Mouse (Mus musculus) liver, embryonic 11.5 days (tissue): Measurements from ENCODE around the gene Gm3776. TPM values are rescaled to one million over a fixed set of nuclear protein-coding genes. Genes with fewer than 3 reads are reported as not detected.
"Not testable (repeated sequence)": the region's sequence is repeated elsewhere in the genome, so short reads cannot be mapped to it uniquely, and the experiment has no call there.

Source experiments
- ATAC-seq: fragments of 200-750 bp; cut with Nextera tagmentation; replicated peaks from 2 replicates; pipeline ENCODE4 v1.8.0; 2017; ENCODE audit warnings: moderate number of reproducible peaks, mild to moderate bottlenecking, moderate TSS enrichment, moderate library complexity; ENCODE audit not compliant: low FRiP score
- DNase-seq: peaks from one replicate; pipeline ENCODE4 v3.0.0-alpha.2; 2017; ENCODE audit warnings: low spot score
- H3K27ac ChIP-seq: fragments of 300-500 bp; sonication (generic); 2 replicates; pipeline ENCODE4 v1.5.1; 2014; ENCODE audit warnings: mild to moderate bottlenecking, low read depth, low read length, control low read depth
- H3K27me3 ChIP-seq: fragments of 300-500 bp; sonication (generic); replicated peaks from 2 replicates; pipeline ENCODE4 v1.6.1; 2014; ENCODE audit warnings: low read length, mixed read lengths; ENCODE audit not compliant: control insufficient read depth, insufficient read depth
- H3K36me3 ChIP-seq: fragments of 300-500 bp; sonication (generic); 2 replicates; pipeline ENCODE4 v1.6.1; 2014; ENCODE audit warnings: mild to moderate bottlenecking, low read length, moderate library complexity, mixed read lengths; ENCODE audit not compliant: control insufficient read depth, insufficient read depth
- H3K4me1 ChIP-seq: fragments of 300-500 bp; sonication (generic); replicated peaks from 2 replicates; pipeline ENCODE4 v1.6.1; 2014; ENCODE audit warnings: low read length, mixed read lengths; ENCODE audit not compliant: control insufficient read depth, insufficient read depth
- H3K4me2 ChIP-seq: fragments of 300-500 bp; sonication (generic); 2 replicates; pipeline ENCODE4 v1.6.1; 2014; ENCODE audit warnings: mild to moderate bottlenecking, control low read depth, moderate library complexity
- H3K4me3 ChIP-seq: fragments of 300-500 bp; sonication (generic); 2 replicates; pipeline ENCODE4 v1.5.1; 2014; ENCODE audit warnings: low read depth, low read length, control low read depth
- H3K9ac ChIP-seq: fragments of 300-500 bp; sonication (generic); 2 replicates; pipeline ENCODE4 v1.6.1; 2014; ENCODE audit warnings: low read depth, low read length, control low read depth
- H3K9me3 ChIP-seq: fragments of 300-500 bp; sonication (generic); 2 replicates; pipeline ENCODE4 v1.6.1; 2016; ENCODE audit warnings: low read length, inconsistent platforms, mixed read lengths; ENCODE audit not compliant: control insufficient read depth
- WGBS: fragments of 180-500 bp; shearing (Covaris S2); extraction: QIAGEN DNeasy Blood & Tissue Kit; methylation state at CpG from one replicate; pipeline ENCODE4 v1.1.7; 2014; 5-methylcytosine and 5-hydroxymethylcytosine counted together
- polyA plus RNA-seq: library from polyadenylated mRNA; unstranded; fragments of >200 nt; fragmentation: Nextera tagmentation; extraction: Ambion mirVana; gene quantifications from 2 replicates; pipeline ENCODE4 v1.2.1, GENCODE M21; 2014

The Gm3776 gene
- polyA plus RNA-seq, 1 experiment from 2014 or later, result not detected

- Histone ChIP-seq H3K4me2 (no peak overlapping the region), H3K27ac (no peak overlapping the region), H3K27me3 (no peaks in the 10 kb centered on the region), H3K4me1 (no peaks in the 10 kb centered on the region), H3K9ac (no peak overlapping the region), H3K36me3 (no peaks in the 10 kb centered on the region), H3K4me3 (no peak overlapping the region), H3K9me3 (no peaks in the 10 kb centered on the region)
- 73% methylated on average over 10 of the region's 10 CpGs for WGBS
- ATAC-seq, result no peak
- no peak for DNase-seq
Measured at GRCm38 (mm10) chr9:78223221-78223902, 33.6 kb upstream of the Gm3776 start.

- Histone ChIP-seq H3K4me2 (no peak overlapping the region), H3K9me3 (no peaks in the 10 kb centered on the region), H3K4me1 (no peaks in the 10 kb centered on the region), H3K27me3 (no peaks in the 10 kb centered on the region), H3K36me3 (no peaks in the 10 kb centered on the region), H3K9ac (no peak overlapping the region), H3K4me3 (no peak overlapping the region), H3K27ac (no peak overlapping the region)
- no peak for DNase-seq
- WGBS, result 90% methylated on average over 2 of the region's 2 CpGs
- ATAC-seq, result no peak
Measured at GRCm38 (mm10) chr9:78224418-78224817, 32.5 kb upstream of the Gm3776 start.

GRCm38 (mm10) chr9:78225304-78225703 lies 31.6 kb upstream of the Gm3776 start:
- ATAC-seq (no peak), DNase-seq (no peak)
- 65% methylated on average over 11 of the region's 11 CpGs for WGBS
- Histone ChIP-seq H3K27ac (no peak overlapping the region), H3K9me3 (no peaks in the 10 kb centered on the region), H3K27me3 (no peaks in the 10 kb centered on the region), H3K4me2 (no peak overlapping the region), H3K4me3 (no peak overlapping the region), H3K36me3 (no peaks in the 10 kb centered on the region), H3K9ac (no peak overlapping the region), H3K4me1 (no peaks in the 10 kb centered on the region)

- no peak overlapping the region for H3K4me3 ChIP-seq
- H3K9ac ChIP-seq, result no peak overlapping the region
- no peak for DNase-seq
- no peaks in the 10 kb centered on the region for H3K27me3 ChIP-seq
- no peaks in the 10 kb centered on the region for H3K4me1 ChIP-seq
- H3K36me3 ChIP-seq, result no peaks in the 10 kb centered on the region
- no peak overlapping the region for H3K4me2 ChIP-seq
- WGBS, result 79% methylated on average over 2 of the region's 2 CpGs
- no peak for ATAC-seq
- H3K27ac ChIP-seq, result no peak overlapping the region
- H3K9me3 ChIP-seq, result no peaks in the 10 kb centered on the region
Measured at GRCm38 (mm10) chr9:78228122-78228521, 28.8 kb upstream of the Gm3776 start.

GRCm38 (mm10) chr9:78229658-78230057 lies 27.3 kb upstream of the Gm3776 start:
- ATAC-seq, H3K9ac ChIP-seq, H3K4me1 ChIP-seq, H3K4me2 ChIP-seq, H3K9me3 ChIP-seq, H3K27ac ChIP-seq, H3K4me3 ChIP-seq, H3K27me3 ChIP-seq, H3K36me3 ChIP-seq, DNase-seq: not testable (repeated sequence)
- 56% methylated on average over 3 of the region's 3 CpGs for WGBS

- H3K27me3 ChIP-seq, H3K4me2 ChIP-seq, H3K36me3 ChIP-seq, DNase-seq, H3K4me1 ChIP-seq, ATAC-seq, H3K9ac ChIP-seq, H3K27ac ChIP-seq, H3K9me3 ChIP-seq, H3K4me3 ChIP-seq: not testable (repeated sequence)
- WGBS, result 78% methylated on average over 2 of the region's 3 CpGs
Measured at GRCm38 (mm10) chr9:78230461-78230860, 26.5 kb upstream of the Gm3776 start, which contains the start of gene Gsta1. Gene Gsta1, plus strand, starts transcription at chr9:78230656.

- not testable (repeated sequence) for H3K4me1 ChIP-seq, H3K9me3 ChIP-seq, H3K36me3 ChIP-seq, H3K9ac ChIP-seq, ATAC-seq, DNase-seq, H3K4me3 ChIP-seq, H3K27ac ChIP-seq, H3K27me3 ChIP-seq, H3K4me2 ChIP-seq
- WGBS, result no CpG with 5 or more reads among the region's 10 CpGs
Measured at GRCm38 (mm10) chr9:78233121-78233695, 23.7 kb upstream of the Gm3776 start.

GRCm38 (mm10) chr9:78255683-78256470 lies 1.1 kb upstream of the Gm3776 start:
- DNase-seq, H3K4me1 ChIP-seq, H3K27ac ChIP-seq, ATAC-seq, H3K36me3 ChIP-seq, H3K4me3 ChIP-seq, H3K4me2 ChIP-seq, H3K9ac ChIP-seq, H3K9me3 ChIP-seq, H3K27me3 ChIP-seq: not testable (repeated sequence)
- WGBS, result 68% methylated on average over 4 of the region's 4 CpGs
